Mouse (Mus musculus): ENCODE measurements around the gene Gm3250. TPM values are rescaled to one million over a fixed set of nuclear protein-coding genes. Genes with fewer than 3 reads are reported as not detected.
"Not testable (repeated sequence)": the region's sequence is repeated elsewhere in the genome, so short reads cannot be mapped to it uniquely, and the experiment has no call there.

The Gm3250 gene
- not detected in 2 replicates for polyA plus RNA-seq (2012; rRNA removed)

GRCm38 (mm10) chr10:77782442-77782841, at the start of gene Gm3250:
Gene Gm3250, minus strand, starts transcription at chr10:77782542.
- not testable (repeated sequence) for H3K4me3 ChIP-seq (replicated peaks; ENCODE audit: extremely low read depth, low read depth, low read length); DNase-seq; H3K4me1 ChIP-seq (ENCODE audit: control insufficient read depth, insufficient read depth, low read length)
- WGBS = 80% methylated on average over 1 of the region's 1 CpGs

DNA sequence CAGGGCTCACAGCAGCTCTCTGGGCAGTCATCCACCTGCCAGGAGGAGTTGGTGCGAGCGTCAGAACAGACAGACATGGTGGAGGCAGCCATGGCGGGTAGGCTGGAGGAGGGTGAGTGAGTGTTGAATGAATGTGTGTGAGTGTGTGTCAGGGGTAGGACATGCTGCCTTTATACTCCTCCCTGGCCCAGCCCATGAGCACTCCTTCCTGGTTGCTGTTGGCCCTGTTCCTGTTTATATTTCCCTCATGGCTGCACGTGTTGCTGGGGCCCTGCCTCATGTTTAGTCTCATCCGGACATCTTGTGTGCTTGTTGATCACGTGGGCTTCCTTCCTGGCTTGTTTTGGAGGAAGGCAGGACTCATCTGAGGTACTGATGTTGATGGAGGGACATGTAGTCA, 44.6 kb upstream of the Gm3250 start, which contains the start of gene Krtap10-4:
Krtap10-4 (minus strand) TSS at position 145 of the 400 bp plus-strand sequence.
- Histone ChIP-seq H3K4me3 (replicated peaks; ENCODE audit: extremely low read depth, low read depth, low read length) (no peak within 1 kb of the TSS), H3K4me1 (ENCODE audit: control insufficient read depth, insufficient read depth, low read length) (no peaks in the 10 kb centered on the region)
- no peak for DNase-seq
- WGBS = 36% methylated on average over 6 of the region's 6 CpGs
- TF ChIP-seq CTCF (IDR thresholded peaks at IDR 0.05; ENCODE audit: insufficient read depth, low read length) (no peak), POLR2A (IDR thresholded peaks at IDR 0.05; ENCODE audit: borderline replicate concordance, extremely low read depth, low read depth, low read length) (no peak)

GRCm38 (mm10) chr10:77819203-77819602, 36.9 kb upstream of the Gm3250 start:
- TF ChIP-seq POLR2A (IDR thresholded peaks at IDR 0.05; ENCODE audit: borderline replicate concordance, extremely low read depth, low read depth, low read length) (no peak), CTCF (IDR thresholded peaks at IDR 0.05; ENCODE audit: insufficient read depth, low read length) (no peak)
- no peak for DNase-seq
- H3K4me1 ChIP-seq (ENCODE audit: control insufficient read depth, insufficient read depth, low read length) = no peaks in the 10 kb centered on the region
- WGBS = 47% methylated on average over 4 of the region's 4 CpGs
- no peak overlapping the region for H3K4me3 ChIP-seq (replicated peaks; ENCODE audit: extremely low read depth, low read depth, low read length)

GRCm38 (mm10) chr10:77818523-77818922, 36.2 kb upstream of the Gm3250 start:
- no peak for TF ChIP-seq POLR2A (IDR thresholded peaks at IDR 0.05; ENCODE audit: borderline replicate concordance, extremely low read depth, low read depth, low read length)
- no peak for TF ChIP-seq CTCF (IDR thresholded peaks at IDR 0.05; ENCODE audit: insufficient read depth, low read length)
- Histone ChIP-seq H3K4me3 (replicated peaks; ENCODE audit: extremely low read depth, low read depth, low read length) (no peak overlapping the region), H3K4me1 (ENCODE audit: control insufficient read depth, insufficient read depth, low read length) (no peaks in the 10 kb centered on the region)
- DNase-seq = no peak
- WGBS = 98% methylated on average over 4 of the region's 4 CpGs

GRCm38 (mm10) chr10:77815514-77815913, 33.2 kb upstream of the Gm3250 start:
- WGBS = 17% methylated on average over 5 of the region's 5 CpGs
- TF ChIP-seq POLR2A (IDR thresholded peaks at IDR 0.05; ENCODE audit: borderline replicate concordance, extremely low read depth, low read depth, low read length) = no peak
- TF ChIP-seq CTCF (IDR thresholded peaks at IDR 0.05; ENCODE audit: insufficient read depth, low read length) = peak; percentile 47
- no peaks in the 10 kb centered on the region for H3K4me1 ChIP-seq (ENCODE audit: control insufficient read depth, insufficient read depth, low read length)
- DNase-seq = peak; percentile 17
- no peak overlapping the region for H3K4me3 ChIP-seq (replicated peaks; ENCODE audit: extremely low read depth, low read depth, low read length)

DNA sequence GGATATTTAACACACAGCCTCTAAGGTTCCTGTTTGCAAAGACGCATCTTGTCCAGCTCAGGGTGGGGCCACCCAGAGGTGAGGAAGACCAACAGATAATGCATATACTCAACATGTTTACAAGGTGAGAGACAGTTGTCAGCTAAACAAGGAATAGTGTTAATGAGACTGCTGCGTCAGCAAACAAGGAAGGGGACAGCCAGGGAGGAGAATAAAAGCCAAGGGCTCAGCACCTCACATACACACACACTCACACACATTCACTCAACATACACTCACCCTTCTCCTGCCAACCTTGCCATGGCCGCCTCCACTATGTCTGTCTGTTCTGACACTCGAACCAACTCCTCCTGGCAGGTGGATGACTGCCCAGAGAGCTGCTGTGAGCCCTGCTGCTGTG, 32.0 kb upstream of the Gm3250 start, which contains the start of gene Gm2696:
Gm2696 (plus strand) TSS at position 301 of the 400 bp plus-strand sequence.
- WGBS = 31% methylated on average over 4 of the region's 4 CpGs

DNA sequence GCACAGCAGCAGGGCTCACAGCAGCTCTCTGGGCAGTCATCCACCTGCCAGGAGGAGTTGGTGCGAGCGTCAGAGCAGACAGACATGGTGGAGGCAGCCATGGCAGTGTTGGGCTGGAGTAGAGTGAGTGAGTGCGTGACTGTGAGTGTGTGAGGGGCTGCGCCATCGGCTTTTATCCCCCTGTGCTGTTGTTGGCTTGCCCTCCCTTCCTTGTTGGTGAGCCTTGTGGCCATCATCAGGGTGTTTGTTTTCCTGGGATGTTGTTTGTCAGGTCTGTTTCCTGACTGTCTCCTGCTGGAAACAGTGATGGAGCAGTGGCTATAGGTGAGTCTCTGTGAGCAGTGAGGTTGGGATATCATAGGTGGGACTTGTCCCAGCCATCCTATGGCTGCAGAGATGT, 29.4 kb upstream of the Gm3250 start, which contains the start of gene Gm9507:
Gm9507 (minus strand) TSS at position 101 of the 400 bp plus-strand sequence.
- no peak for DNase-seq
- TF ChIP-seq CTCF (IDR thresholded peaks at IDR 0.05; ENCODE audit: insufficient read depth, low read length) = no peak
- no peak for TF ChIP-seq POLR2A (IDR thresholded peaks at IDR 0.05; ENCODE audit: borderline replicate concordance, extremely low read depth, low read depth, low read length)
- H3K4me1 ChIP-seq (ENCODE audit: control insufficient read depth, insufficient read depth, low read length) = no peaks in the 10 kb centered on the region
- 49% methylated on average over 5 of the region's 5 CpGs for WGBS
- H3K4me3 ChIP-seq (replicated peaks; ENCODE audit: extremely low read depth, low read depth, low read length) = no peak within 1 kb of the TSS

More for the DNA sequence above, 32.0 kb upstream of the Gm3250 start, which contains the start of gene Gm2696:
- DNase-seq = no peak
- Histone ChIP-seq H3K4me1 (ENCODE audit: control insufficient read depth, insufficient read depth, low read length) (no peaks in the 10 kb centered on the region), H3K4me3 (replicated peaks; ENCODE audit: extremely low read depth, low read depth, low read length) (no peak within 1 kb of the TSS)
- no peak for TF ChIP-seq POLR2A (IDR thresholded peaks at IDR 0.05; ENCODE audit: borderline replicate concordance, extremely low read depth, low read depth, low read length)
- no peak for TF ChIP-seq CTCF (IDR thresholded peaks at IDR 0.05; ENCODE audit: insufficient read depth, low read length)

GRCm38 (mm10) chr10:77804095-77804494, 21.8 kb upstream of the Gm3250 start:
- H3K4me3 ChIP-seq (replicated peaks; ENCODE audit: extremely low read depth, low read depth, low read length) = no peak overlapping the region
- TF ChIP-seq POLR2A (IDR thresholded peaks at IDR 0.05; ENCODE audit: borderline replicate concordance, extremely low read depth, low read depth, low read length) (no peak), CTCF (IDR thresholded peaks at IDR 0.05; ENCODE audit: insufficient read depth, low read length) (no peak)
- WGBS = 30% methylated on average over 3 of the region's 3 CpGs
- H3K4me1 ChIP-seq (ENCODE audit: control insufficient read depth, insufficient read depth, low read length) = no peaks in the 10 kb centered on the region
- no peak for DNase-seq

DNA sequence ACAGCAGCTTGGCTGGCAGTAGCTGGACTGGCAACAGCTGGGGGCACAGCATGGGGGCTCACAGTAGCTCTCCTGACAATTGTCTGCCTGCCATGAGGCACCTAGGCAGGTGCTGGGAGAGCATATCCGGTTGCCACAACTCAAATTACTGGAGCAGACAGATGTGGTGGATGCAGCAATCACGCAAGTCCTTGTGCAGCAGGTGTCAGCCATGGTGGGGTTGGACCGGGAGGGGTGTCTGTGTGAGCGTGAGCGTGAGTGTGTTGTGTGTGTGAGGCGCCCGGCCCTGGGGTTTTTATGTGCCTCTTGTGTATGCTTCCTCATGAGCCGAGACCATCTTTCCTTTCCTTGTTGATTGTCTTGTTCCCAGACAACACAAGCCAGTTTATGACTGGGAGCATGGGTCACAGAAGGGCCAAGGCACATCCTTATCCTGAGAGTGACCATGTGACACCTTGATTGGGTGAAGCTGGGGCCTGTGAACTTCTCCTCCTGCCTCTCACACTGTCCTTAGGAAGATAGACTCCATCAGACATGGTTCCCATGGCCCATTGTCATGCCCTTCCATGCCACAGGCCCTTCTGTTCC, 16.7 kb upstream of the Gm3250 start, which contains the start of gene Gm19668:
Gm19668 (minus strand) TSS at position 213 of the 588 bp plus-strand sequence.
- no peaks in the 10 kb centered on the region for H3K4me1 ChIP-seq (ENCODE audit: control insufficient read depth, insufficient read depth, low read length)
- no peak for TF ChIP-seq CTCF (IDR thresholded peaks at IDR 0.05; ENCODE audit: insufficient read depth, low read length)
- TF ChIP-seq POLR2A (IDR thresholded peaks at IDR 0.05; ENCODE audit: borderline replicate concordance, extremely low read depth, low read depth, low read length) = no peak
- 64% methylated on average over 8 of the region's 8 CpGs for WGBS

DNA sequence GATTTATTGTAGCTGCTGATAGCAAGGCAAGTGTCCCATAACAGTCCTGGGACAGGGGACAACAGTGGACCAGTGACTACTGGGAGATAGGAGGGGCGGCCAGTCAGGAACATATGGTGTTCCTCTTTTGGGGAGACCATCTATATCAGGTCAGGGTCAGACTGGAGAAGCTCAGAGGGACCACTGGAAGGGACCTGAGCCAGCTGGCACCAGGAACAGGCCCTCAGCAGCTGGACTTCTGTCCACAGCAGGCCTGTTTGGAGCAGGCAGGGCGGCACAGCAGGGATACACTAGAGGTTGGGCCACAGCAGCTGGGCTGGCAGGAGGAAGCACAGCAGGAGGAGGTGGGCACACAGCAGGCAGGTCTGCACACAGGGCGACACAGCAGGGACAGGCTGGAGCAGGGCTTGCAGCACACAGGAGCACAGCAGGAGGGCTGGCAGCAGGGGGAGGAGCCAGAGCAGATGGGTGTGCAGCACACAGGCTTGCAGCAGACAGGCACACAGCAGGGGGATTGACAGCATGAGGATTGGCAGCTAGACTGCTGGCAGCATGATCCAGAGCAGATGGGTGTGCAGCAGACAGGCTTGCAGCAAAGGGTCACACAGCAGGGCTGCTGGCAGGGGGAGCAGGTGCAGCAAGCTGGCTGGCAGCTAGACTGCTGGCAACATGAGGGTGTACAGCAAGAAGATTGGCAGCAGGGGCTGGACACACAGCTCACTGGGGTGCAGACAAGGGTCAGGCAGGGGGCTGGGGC, 16.0 kb upstream of the Gm3250 start:
- WGBS = 51% methylated on average over 3 of the region's 3 CpGs
- not testable (repeated sequence) for H3K4me1 ChIP-seq (ENCODE audit: control insufficient read depth, insufficient read depth, low read length); DNase-seq; H3K4me3 ChIP-seq (replicated peaks; ENCODE audit: extremely low read depth, low read depth, low read length)

More for the DNA sequence above, 16.7 kb upstream of the Gm3250 start, which contains the start of gene Gm19668:
- H3K4me3 ChIP-seq (replicated peaks; ENCODE audit: extremely low read depth, low read depth, low read length) = no peak within 1 kb of the TSS
- DNase-seq = no peak

Measured in lung, adult 2 months (tissue).